Mouse (Mus musculus) heart, adult 2 months (tissue): ENCODE data around the gene Tmprss2.

Source experiments
- CTCF ChIP-seq: fragments of 200-600 bp; IDR thresholded peaks from 2 replicates; pipeline ENCODE4 v1.8.1; 2022; ENCODE audit warnings: antibody characterized with exemption, mild to moderate bottlenecking, moderate library complexity
- POLR2A ChIP-seq: fragments of 200-500 bp; IDR thresholded peaks from 2 replicates; pipeline ENCODE4 v1.6.1; 2011; ENCODE audit warnings: mild to moderate bottlenecking, low read depth, low read length, control low read depth; ENCODE audit not compliant: insufficient read depth

- TF ChIP-seq CTCF (no peak), POLR2A (no peak)
These were observed 44.8 kb upstream of the Tmprss2 start for GRCm38 (mm10) chr16:97655800-97656199.
